Mouse (Mus musculus) erythroid progenitor cell, adult 5-6 weeks (primary cell): ENCODE data around the gene Epb41l1. TPM values are rescaled to one million over a fixed set of nuclear protein-coding genes. Genes with fewer than 3 reads are reported as not detected.

Experiments
- ATAC-seq: replicated peaks from 2 replicates; pipeline ENCODE4 v1.8.0; 2016; ENCODE audit warnings: moderate number of reproducible peaks, mild to moderate bottlenecking, moderate TSS enrichment, inconsistent platforms; ENCODE audit not compliant: poor library complexity, low FRiP score, severe bottlenecking
- total RNA-seq, 2 experiments: library from RNA; stranded (forward) in 1 of 2; stranded (reverse) in 1 of 2; fragments of 150-400 nt in 1 of 2; fragments of 186-747, 209-891 nt in 1 of 2; gene quantifications; 2 replicates each; pipeline versions ENCODE4 v1.2.3 to v1.2.4; 2015 to 2017; ENCODE audit warnings: low replicate concordance in 2 of 2

Gene Epb41l1
- total RNA-seq, 2 experiments from 2014 or later, result 0.84 to 1.4 TPM

DNA sequence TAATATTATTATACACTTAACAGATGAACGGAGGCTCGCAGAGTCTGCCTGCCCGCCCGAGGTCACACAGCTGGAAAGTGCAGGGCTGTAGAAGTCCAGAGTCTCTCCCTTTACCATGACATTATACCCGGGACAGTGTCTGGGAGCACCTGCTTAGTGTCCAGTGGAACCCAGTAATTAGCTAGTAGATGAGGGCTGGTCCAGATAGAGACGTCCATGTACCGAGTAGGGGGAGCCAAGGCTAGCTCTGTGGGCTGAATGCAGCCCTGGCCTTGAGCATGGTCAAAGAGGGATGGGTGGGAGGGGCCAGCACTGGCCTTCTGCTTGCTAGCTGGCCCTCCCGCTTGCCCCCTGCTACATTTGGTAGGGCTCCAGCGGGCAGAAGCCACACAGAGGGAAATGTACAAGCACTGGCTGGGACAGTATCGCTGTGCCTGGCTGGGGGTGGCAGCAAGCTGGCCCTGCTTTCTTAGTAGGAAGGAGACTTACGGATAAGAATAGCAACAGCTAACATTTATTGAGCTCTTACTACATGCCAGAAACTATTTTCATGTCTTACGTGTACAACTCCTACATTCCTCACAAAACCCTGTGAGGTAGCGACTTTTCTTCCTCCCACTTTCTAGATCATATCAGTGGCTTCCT is 57.5 kb downstream of the Epb41l1 start:
- no peak for ATAC-seq

DNA sequence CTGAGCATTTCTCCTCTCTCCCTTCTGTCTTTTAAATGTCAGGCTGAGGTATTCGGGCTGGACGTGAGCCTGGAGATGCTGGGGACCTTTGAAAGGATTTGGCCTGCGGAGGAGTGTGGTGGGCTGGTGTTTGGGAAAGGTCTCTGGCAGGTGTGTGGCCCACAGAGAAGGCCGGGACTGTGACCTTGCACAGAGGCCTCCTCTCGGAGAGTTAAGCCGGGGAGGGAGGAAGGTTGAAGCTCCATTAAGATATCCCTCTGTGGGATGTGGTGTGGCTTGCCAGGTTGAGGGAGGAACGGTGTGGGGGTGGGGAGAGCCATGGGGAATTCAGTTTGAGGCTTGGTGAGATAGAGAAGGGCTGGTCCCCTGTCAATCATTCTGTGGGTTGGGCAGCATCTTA is 59.1 kb downstream of the Epb41l1 start:
- no peak for ATAC-seq

DNA sequence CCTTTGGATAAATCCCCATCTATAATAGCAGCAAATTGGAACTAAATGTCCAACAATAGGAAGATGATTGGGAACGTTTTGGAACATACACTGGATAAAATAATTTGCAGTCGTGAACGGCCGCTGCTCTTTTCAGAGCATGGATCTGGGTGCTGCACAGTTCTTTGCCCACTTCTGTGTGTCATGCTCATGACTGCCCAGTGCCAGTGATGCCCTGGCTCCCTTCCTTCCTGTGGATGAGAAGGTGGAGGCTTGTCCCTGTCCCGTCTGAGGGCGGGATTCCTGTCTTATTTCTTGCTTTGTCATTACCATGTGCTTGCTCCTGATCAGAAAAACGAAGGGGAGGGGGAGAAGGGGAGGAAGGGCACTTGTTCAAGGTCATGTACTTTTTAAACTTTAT is 59.6 kb downstream of the Epb41l1 start:
- no peak for ATAC-seq

DNA sequence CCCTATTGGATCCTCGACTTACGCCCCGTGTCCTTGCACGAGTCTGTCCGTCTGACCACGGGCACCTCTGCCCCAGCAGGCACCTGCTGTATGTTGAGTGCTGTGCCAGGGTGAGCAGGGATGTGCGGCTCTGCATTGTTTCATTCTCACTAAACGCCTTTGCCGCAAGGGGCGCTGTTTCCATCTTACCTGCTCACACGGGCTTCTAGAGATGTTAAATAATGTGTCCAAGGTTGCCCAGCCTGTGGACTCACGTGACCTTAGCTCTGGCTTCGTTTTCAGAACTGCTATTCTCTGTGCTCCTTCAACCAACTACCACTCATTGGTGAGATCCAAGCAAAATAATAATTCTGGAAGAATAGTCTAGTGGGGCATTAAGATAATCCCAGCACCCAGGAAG is 61.6 kb downstream of the Epb41l1 start:
- ATAC-seq, result peak; percentile 67

DNA sequence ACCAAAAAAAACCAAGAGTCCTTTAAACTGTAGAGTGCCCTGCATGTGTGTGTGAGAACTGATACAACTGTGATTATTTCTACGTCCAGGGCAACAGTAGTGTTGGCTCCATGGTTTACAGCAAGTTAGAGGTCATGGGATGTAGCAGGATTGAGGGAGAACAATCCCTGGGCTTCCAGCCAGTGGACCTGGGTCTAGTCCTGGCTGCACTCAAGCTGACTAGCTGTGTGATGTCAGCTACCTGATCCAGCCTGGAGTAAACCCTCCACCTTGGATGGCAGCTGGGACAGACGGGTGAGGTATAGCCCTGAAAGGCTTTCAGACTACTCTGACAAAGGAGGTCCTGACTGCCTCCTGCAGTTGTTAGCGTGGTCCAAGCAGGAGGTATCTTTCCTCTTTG is 62.1 kb downstream of the Epb41l1 start:
- ATAC-seq, result no peak

DNA sequence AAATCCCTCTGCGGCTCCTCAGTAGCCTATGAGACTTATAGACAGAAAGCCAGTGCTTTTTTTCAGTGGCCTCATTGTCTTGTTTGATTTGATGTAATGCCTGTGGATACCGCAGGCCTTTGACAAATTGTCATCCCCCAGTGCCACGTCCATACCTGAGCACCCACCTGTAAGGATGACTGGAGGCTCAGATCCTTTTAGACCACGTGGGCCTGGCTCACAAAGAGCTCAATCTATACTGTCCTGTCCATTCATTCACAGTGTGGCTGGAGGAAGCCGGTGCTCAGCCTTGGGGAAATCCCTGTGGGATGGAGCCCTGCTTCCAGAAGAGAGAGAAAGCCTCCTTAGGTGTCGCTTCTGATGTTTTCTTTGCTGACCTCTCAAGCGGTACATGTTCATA is 62.5 kb downstream of the Epb41l1 start:
- ATAC-seq, result no peak

DNA sequence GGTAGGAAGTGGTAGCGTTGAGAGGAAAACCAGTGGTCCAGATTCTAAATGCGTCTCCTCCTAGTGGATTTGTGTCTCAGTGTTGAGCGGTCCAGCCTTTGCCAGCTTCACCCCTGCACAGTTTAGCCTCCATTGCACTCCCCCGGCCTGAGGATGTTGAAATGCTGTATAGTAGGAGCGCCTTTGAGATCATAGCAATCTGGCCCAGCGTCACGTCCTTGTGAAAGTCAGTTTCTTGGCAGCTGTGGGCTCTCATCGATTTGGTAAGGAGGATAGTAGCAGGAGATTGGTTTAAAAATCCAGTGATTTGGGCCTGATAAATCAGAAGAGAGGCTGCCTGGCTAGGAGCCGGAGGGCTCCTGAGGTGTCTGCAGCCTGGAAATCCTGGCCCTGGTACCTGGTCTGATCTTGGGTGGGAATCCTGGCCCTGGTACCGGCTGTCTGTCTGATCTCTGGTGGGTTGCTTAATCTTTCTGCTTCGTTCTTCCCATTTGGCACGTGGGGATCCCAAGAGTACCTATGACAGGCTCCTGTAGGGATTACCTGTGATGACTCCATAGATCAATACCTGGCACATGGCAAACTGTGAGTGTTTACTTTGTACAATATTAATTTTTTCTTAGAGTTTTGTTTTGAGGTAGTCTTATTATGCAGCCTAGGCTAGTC is 65.5 kb downstream of the Epb41l1 start:
- no peak for ATAC-seq

DNA sequence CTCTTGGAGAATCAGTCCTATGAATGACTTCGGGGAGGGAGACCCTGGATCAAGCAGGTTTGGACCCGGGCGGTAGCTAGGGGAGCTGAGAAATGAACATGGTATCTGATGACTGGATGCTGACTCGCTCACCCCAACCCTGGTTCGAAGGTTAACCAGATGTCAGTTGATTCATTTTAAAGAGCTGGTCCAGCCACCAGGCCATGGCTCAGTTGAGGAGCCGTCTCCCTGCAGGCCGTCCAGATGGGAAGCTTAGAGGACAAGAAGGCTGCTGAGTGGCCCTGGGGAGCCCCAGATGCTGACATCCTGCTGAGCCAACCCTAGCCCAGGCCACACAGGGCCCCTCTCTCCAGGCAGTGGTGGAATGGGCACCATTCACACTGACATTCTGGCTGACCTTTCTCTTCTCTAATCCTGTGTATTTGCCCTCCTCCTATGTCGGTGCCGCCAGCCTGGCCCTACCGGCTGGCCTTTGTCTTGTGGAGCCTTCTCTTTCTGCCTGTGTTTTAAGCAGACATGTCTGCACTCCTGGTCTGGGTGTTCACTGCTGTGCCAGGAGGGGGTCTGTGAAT is 67.0 kb downstream of the Epb41l1 start:
- no peak for ATAC-seq

DNA sequence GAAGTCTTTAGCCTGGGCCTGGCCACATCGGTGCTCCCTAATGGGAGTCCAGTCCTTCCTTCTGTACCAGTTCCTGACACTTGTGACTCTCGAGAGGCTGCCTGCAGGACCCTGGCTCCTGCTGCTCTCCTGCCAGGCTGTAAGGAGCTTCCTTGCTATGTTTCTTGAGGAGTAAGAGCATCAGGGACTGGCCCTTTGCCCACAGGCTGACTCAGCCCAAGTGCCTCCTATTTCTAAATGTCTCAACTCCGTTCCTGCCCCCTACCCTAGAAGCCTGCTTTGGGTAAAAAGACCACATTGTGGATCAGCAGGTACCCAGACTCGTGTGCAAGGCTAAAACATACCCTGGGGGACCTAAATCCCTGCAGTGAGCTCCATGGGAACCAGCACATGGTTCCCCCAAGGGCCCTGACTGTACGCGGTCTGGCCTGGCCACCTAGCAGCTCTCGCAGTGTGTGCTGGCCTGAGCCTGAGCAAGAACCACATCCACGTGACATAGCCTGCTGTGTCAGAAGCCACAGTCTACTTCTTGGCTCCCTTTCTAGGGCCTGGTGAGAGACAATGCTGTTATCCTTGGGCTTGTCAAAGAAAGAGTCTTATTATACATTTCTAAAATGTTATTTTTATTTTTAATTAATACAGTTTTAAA is 67.6 kb downstream of the Epb41l1 start:
- ATAC-seq, result no peak

DNA sequence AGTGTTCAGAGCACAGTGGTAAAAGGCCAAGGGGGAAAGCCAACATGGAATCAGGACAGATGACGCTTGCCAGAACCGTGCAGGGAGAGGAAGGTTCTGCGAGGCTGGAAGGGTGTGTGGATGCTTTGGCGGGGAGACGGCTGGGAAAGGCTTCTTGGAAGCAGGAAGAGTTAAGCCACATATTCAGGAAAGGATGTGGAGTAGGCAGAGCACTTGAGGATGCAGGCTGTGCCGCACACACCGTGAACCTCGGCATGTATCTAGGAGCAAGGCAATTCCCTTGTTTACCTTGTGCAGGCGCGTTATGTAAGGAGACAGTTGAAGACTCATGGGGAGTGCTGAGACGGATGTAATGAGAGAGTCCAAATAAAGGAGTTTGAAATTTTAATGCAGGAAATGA is 69.5 kb downstream of the Epb41l1 start:
- ATAC-seq, result no peak

DNA sequence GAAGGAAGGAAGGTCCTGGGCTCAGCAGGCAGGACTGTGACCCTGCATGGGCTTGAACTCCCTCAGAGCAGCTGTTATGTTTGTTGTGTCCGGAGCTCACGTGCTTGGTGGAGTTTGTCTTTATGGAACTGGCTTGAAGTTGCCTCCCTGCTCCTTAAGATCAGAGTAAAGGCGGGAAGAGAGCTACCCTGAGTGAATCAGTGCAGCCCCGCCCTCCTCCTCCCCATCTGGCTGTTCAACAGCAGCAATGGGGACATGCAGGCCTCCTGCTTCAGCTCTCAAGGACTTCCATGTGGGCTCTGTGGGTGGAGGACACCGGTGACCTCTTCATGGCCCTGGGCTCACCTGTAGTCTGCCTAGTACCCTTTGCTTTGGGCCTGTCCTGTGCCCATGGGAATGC is 71.1 kb downstream of the Epb41l1 start:
- no peak for ATAC-seq

DNA sequence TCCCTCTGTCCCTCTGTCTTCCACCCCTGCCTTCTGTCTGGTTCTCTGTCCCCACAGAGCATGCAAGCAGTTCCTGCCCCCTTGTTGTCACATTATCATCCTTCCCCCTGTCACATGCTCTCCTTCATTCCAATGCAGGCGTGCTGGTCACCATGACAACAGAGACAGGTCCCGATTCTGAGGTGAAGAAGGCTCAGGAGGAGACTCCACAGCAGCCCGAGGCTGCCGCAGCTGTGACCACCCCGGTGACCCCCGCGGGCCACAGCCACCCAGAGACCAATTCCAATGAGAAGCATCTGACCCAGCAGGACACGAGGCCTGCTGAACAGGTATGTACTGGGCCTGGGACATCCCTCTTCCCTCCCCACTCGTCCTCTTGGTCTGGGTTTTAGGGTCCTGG is 73.1 kb downstream of the Epb41l1 start:
- no peak for ATAC-seq

DNA sequence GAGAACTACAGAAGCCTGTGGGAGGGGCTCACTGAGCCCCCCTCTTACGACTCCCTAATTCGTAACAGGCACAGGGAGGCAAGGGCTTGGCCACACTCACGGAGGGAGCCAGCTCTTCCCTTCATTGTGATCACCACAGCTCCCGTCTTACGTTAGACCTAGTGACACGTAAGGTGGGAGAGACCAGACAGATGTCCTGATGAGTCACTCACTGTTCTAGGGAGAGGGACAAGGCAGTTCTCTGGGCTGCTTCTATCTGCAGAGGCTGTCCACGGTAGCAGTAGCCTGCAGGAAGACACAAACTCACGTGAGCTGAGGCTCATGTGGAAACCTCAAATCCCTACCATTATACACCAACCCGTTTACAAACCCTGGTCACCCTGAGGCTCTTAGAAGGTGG is 73.8 kb downstream of the Epb41l1 start:
- ATAC-seq, result peak; percentile 77

DNA sequence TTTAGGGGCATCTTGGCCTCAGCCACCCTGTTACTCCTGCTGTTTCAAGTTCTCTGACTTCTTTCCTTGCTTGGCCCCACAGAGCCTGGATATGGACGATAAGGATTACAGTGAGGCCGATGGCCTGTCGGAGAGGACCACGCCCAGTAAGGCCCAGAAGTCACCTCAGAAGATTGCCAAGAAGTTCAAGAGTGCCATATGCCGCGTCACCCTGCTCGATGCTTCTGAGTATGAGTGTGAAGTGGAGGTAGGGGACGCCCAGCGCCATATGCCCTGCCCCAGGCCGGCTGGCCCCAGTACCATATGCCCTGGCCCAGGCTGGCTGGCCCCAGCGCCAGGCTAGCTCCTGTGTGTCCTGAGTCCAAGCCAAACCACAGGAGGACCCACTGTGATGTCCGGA is 74.2 kb downstream of the Epb41l1 start:
- ATAC-seq, result peak; percentile 90

DNA sequence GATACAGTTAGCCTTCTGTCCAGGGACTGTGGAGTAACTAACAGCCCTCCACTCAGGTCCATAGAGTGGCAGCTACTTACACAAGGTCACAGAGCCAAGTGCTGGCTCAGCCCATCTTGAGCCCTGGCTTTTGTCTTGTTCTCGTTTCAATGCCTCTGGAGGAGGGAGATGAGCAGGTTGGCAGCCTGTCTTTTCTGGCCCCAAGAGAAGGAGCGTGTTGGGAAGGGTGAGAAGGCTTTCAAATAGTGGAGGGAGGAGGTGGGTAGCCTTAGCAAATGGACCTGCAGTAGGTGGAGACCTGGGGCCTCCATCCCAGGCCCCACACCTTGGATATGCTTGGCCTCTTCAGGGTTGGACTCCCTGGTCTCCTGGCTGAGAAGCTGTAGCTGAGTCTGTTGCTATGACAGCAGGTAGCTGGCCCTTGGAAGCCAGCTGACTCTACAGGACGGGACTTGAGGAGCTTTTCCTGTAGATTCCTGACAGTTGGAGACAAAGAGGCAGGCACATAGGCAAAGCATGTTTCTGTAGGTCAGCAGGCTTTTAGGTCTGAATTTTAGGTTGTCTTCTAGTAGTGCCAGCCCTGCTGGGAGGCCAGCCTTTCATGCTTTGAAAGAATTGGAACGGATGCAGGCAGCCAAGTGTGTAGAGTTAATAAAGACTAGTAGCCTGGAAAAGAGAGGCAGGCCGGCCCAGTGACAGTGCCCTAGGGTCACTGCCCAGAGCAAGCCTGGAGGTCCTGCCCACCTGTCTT is 76.3 kb downstream of the Epb41l1 start:
- no peak for ATAC-seq

DNA sequence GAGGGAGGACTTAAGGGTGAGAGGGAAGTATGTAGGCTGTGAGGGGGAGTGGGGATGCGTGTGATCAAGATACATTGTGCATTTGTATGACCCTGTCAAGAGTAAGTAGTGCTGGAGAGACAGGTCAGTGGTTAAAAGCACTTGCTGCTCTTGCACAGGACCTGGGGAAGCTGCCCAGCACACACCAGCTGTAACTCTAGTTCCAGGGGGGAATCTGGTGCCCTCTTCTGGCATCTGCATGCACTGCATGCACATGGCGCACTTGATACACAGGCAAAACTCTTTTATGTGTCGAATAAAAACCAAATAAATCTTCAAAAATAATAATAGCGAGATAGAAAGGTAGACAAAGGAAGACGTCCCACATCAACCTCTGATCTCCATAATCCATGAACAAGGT is 77.2 kb downstream of the Epb41l1 start:
- peak; percentile 52 for ATAC-seq

DNA sequence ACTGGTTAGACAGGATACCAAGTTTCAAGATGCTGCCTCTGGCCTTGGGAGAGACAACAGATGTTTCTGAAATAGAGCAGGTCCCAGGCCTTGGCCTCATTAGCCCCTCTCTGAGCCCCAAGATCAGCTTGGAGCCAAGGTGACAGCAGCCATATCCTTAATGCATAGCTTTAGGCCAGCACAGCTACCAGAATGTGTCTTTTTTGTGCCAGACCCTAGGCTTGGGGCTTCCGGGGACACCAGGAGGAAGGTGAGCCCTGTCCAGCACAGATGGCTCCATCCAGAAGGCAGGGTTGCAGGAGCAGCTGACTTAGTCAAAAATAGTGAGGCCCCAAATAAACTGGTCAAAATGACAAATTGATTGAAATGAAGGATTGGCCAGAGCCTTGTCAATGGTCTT is 80.3 kb downstream of the Epb41l1 start:
- no peak for ATAC-seq

DNA sequence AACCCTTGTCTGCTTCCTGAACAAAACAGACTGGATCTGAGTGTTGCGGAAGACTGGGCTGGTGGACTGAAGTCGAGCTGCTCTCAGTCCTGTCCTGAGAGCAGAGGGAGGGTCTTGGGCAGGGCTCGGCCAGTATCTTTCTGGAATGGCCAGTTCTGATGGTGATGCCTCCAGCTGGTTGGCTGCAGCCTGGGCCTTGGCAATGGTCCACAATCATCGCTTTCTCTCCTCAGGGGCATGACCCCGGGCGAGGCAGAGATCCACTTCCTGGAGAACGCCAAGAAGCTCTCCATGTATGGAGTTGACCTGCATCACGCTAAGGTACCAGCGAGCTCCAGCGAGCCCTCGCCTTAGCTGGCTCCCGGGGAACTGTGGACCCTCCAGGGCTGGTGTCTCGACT is 84.8 kb downstream of the Epb41l1 start:
- no peak for ATAC-seq

DNA sequence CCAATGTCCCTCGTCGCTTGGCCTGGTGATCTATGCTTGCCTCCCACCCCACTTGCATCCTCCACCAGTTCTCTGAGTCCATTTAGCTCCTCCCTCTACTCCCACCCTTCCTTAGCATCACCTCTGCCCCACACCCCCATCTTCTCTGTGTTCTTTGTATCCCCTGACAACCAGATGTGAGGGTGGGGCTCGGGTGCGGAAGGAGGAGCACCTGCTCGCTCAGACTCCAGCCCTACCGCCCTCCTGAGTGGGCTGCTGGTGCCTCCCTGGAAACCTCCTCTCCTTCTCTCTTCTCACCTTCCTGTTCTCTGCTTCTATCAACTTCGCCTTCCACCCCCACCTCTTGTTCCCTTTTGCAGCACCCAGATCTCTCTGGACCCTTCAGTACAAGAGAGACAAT is 91.3 kb downstream of the Epb41l1 start:
- ATAC-seq, result no peak

DNA sequence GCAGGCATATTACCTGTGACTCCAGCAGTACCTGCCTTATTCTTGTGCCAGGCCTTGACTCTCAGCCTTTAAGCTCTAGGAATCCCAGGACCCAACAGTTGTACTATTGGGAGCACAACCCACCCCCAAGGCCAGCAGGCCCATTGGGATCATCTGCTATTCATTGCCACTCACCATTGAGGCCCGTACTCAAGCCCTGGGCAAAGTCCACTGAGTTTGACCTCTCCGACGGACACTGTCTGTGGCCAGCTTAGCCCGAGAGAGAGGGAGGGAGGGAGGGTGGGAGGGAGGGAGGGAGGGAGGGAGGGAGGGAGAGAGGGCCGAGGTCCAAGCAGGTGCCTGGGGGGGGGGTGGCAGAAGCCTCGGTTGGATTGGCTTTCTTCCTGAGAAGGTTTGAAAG is 91.9 kb downstream of the Epb41l1 start:
- no peak for ATAC-seq
